Mouse (Mus musculus) bone marrow macrophage, adult 2 months (primary cell): Measurements from ENCODE around the gene Bmper.

Experiments
- CTCF ChIP-seq: IDR thresholded peaks from 2 replicates; pipeline ENCODE4 v1.5.1; 2012; ENCODE audit warnings: low read depth, mild to moderate bottlenecking, low read length, moderate library complexity
- POLR2A ChIP-seq: IDR thresholded peaks from 2 replicates; pipeline ENCODE4 v1.6.1; 2012; ENCODE audit warnings: mild to moderate bottlenecking, low read depth, low read length, borderline replicate concordance

DNA sequence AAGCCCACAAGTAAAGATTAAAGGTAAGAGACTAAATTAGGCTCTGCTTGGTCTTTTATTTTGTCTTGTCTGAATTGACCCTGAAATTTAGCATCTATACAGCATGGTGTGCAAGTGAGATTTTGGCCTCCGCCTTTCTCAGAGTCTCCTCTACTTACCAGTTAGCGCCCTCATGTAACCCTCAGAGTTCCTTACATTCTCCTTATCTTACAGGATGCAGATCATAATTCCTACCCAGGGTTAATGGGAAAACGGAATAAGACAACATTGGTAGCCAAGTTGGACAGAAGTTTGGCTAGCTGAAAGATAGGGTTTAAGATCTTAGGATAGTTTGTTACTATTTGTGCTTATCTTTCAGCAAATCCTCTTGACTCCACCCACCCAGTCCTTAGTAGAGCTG is 17.1 kb upstream of the Bmper start:
- TF ChIP-seq POLR2A (no peak), CTCF (no peak)
